Mouse (Mus musculus) forelimb bud, embryonic 11.5 days (tissue): Measurements from ENCODE around the gene 1810010D01Rik.

Experiments
- DNase-seq: peaks from one replicate; pipeline ENCODE4 v3.0.0-alpha.2; 2012; ENCODE audit warnings: low read depth, low spot score

1810010D01Rik gene

GRCm38 (mm10) chr7:145215476-145215875 lies 7.6 kb upstream of the 1810010D01Rik start:
- DNase-seq = no peak

- peak; percentile 38 for DNase-seq
Observed at GRCm38 (mm10) chr7:145211680-145212659, 4.1 kb upstream of the 1810010D01Rik start.

- DNase-seq = no peak
Observed at GRCm38 (mm10) chr7:145210477-145211070, 2.7 kb upstream of the 1810010D01Rik start.

GRCm38 (mm10) chr7:145206801-145207200 lies 1.1 kb downstream of the 1810010D01Rik start:
- DNase-seq = no peak

GRCm38 (mm10) chr7:145206056-145206610 lies 1.8 kb downstream of the 1810010D01Rik start:
- DNase-seq = peak; percentile 85

GRCm38 (mm10) chr7:145205363-145205902 lies 2.5 kb downstream of the 1810010D01Rik start:
- no peak for DNase-seq

- no peak for DNase-seq
Observed at GRCm38 (mm10) chr7:145199711-145200110, 8.2 kb downstream of the 1810010D01Rik start.

- DNase-seq = no peak
Observed at GRCm38 (mm10) chr7:145198223-145198714, 9.7 kb downstream of the 1810010D01Rik start.

GRCm38 (mm10) chr7:145197711-145198110 lies 10.2 kb downstream of the 1810010D01Rik start:
- no peak for DNase-seq

- DNase-seq = no peak
Observed at GRCm38 (mm10) chr7:145197042-145197441, 10.9 kb downstream of the 1810010D01Rik start.

- DNase-seq = no peak
Observed at GRCm38 (mm10) chr7:145196340-145196739, 11.6 kb downstream of the 1810010D01Rik start.

GRCm38 (mm10) chr7:145195186-145195927 lies 12.6 kb downstream of the 1810010D01Rik start:
- DNase-seq = no peak

- DNase-seq = no peak
Observed at GRCm38 (mm10) chr7:145194455-145195161, 13.3 kb downstream of the 1810010D01Rik start.

- no peak for DNase-seq
Observed at GRCm38 (mm10) chr7:145192836-145193235, 15.1 kb downstream of the 1810010D01Rik start.

GRCm38 (mm10) chr7:145190520-145190919 lies 17.4 kb downstream of the 1810010D01Rik start:
- no peak for DNase-seq

- DNase-seq = no peak
Observed at GRCm38 (mm10) chr7:145189342-145189741, 18.6 kb downstream of the 1810010D01Rik start.

- DNase-seq = no peak
Observed at GRCm38 (mm10) chr7:145187802-145188201, 20.1 kb downstream of the 1810010D01Rik start.

GRCm38 (mm10) chr7:145182388-145182787 lies 25.5 kb downstream of the 1810010D01Rik start:
- no peak for DNase-seq

- peak; percentile 77 for DNase-seq
Observed at GRCm38 (mm10) chr7:145181376-145182034, 26.4 kb downstream of the 1810010D01Rik start.

GRCm38 (mm10) chr7:145179691-145180091 lies 28.2 kb downstream of the 1810010D01Rik start:
- DNase-seq = peak; percentile 86
